31 mouse cellular contexts compared by ENCODE assay signal in genomic region chr17:7652037-7652436, GRCm38 (mm10).
DNase-seq lines count a peak whose midpoint lies in the region; ATAC-seq and TF ChIP-seq lines count a peak whose summit lies in the region.
"Had no signal": no experiment of that assay in that cellular context is flagged by ENCODE, and none has a peak within 500 bp of the region (broad histone marks: within the 10 kb centered on the region; RNA-seq: fewer than 3 reads in every experiment).

No protein-coding gene starts in this region.

- H3K9ac ChIP-seq in embryonic facial prominence, embryonic 14.5 days (ENCODE audit: low read depth, low read length): no peak overlapping the region
- no peak overlapping the region for H3K9ac ChIP-seq in midbrain, postnatal 0 days (replicated peaks; ENCODE audit: low read length, poor library complexity, severe bottlenecking)
- H3K9ac ChIP-seq: embryonic facial prominence, embryonic 12.5 days; hindbrain, embryonic 13.5 days; limb, embryonic 12.5 days; lung, embryonic 15.5 days; neural tube, embryonic 15.5 days; stomach, embryonic 15.5 days had no signal

- no peak overlapping the region for H3K4me3 ChIP-seq in embryonic facial prominence, embryonic 14.5 days (ENCODE audit: low read depth, low read length)
- H3K4me3 ChIP-seq in embryonic facial prominence, embryonic 10.5 days: no peak overlapping the region
- H3K4me3 ChIP-seq in midbrain, postnatal 0 days (ENCODE audit: low read depth, low read length): no peak overlapping the region
- no peak overlapping the region for H3K4me3 ChIP-seq in midbrain, embryonic 10.5 days
- H3K4me3 ChIP-seq: embryonic facial prominence, embryonic 12.5 days; erythroblast, embryonic 14.5 days; hindbrain, embryonic 13.5 days; layer of hippocampus, adult 2 months; left cerebral cortex, adult 2 months; limb, embryonic 12.5 days; lung, embryonic 15.5 days; neural tube, embryonic 15.5 days; stomach, embryonic 15.5 days had no signal

- 0 out of 2 replicates have a peak, but pooled peaks cover 3% of the 10 kb centered on the region for H3K9me3 ChIP-seq in embryonic facial prominence, embryonic 14.5 days (ENCODE audit: control insufficient read depth, low read length)
- no peaks in the 10 kb centered on the region for H3K9me3 ChIP-seq in embryonic facial prominence, embryonic 10.5 days
- H3K9me3 ChIP-seq in midbrain, postnatal 0 days (ENCODE audit: low read length): no peaks in the 10 kb centered on the region
- no peaks in the 10 kb centered on the region for H3K9me3 ChIP-seq in midbrain, embryonic 10.5 days (replicated peaks)
- H3K9me3 ChIP-seq: embryonic facial prominence, embryonic 12.5 days; lung, embryonic 15.5 days; neural tube, embryonic 15.5 days; stomach, embryonic 15.5 days had no signal

- peak; percentile 37 for DNase-seq in embryonic facial prominence, embryonic 14.5 days (ENCODE audit: low spot score)
- DNase-seq in embryonic facial prominence, embryonic 10.5 days (ENCODE audit: low spot score): no peak
- peak; percentile 14 for DNase-seq in layer of hippocampus, adult 11-12 months (ENCODE audit: low spot score)
- no peak for DNase-seq in layer of hippocampus, postnatal 10 days (ENCODE audit: low spot score in 2 of 2)
- DNase-seq in midbrain, postnatal 0 days (ENCODE audit: low spot score): peak; percentile 15
- no peak for DNase-seq in midbrain, embryonic 10.5 days (ENCODE audit: low spot score)
- DNase-seq in brain, embryonic 14.5 days (ENCODE audit: low read depth): peak; percentile 56
- no peak for DNase-seq in yolk sac, embryonic 10.5 days (ENCODE audit: low spot score)
- DNase-seq: adrenal gland, adult 8-10 months; cerebellum, adult 11 months; cerebellum, adult 9-10 months; cerebellum, postnatal 36 days; heart, adult 18-20 months; heart, postnatal 4 days; kidney, adult 11 months; kidney, postnatal 25 days; right cerebral cortex, adult 18-20 months; thymus, postnatal 14 days had no signal

- H3K27ac ChIP-seq in embryonic facial prominence, embryonic 14.5 days (replicated peaks; ENCODE audit: low read depth, low read length): no peak overlapping the region
- H3K27ac ChIP-seq in embryonic facial prominence, embryonic 10.5 days (replicated peaks): no peak overlapping the region
- H3K27ac ChIP-seq in midbrain, postnatal 0 days (ENCODE audit: low read depth, low read length): no peak overlapping the region
- H3K27ac ChIP-seq in midbrain, embryonic 10.5 days (replicated peaks): no peak overlapping the region
- H3K27ac ChIP-seq: embryonic facial prominence, embryonic 12.5 days; hindbrain, embryonic 13.5 days; layer of hippocampus, adult 2 months; left cerebral cortex, adult 2 months; limb, embryonic 12.5 days; lung, embryonic 15.5 days; neural tube, embryonic 15.5 days; stomach, embryonic 15.5 days had no signal

- TF ChIP-seq CTCF in midbrain, postnatal 0 days (IDR thresholded peaks at IDR 0.05): no peak
- TF ChIP-seq CTCF in brain, embryonic 14.5 days (IDR thresholded peaks at IDR 0.05; ENCODE audit: borderline replicate concordance, extremely low read depth, insufficient read depth, insufficient read length): no peak

- 80% methylated on average over 1 of the region's 1 CpGs for whole genome bisulfite sequencing in embryonic facial prominence, embryonic 14.5 days
- 71% methylated on average over 1 of the region's 1 CpGs for WGBS in embryonic facial prominence, embryonic 10.5 days
- 59% methylated on average over 1 of the region's 1 CpGs for WGBS in midbrain, postnatal 0 days
- WGBS in midbrain, embryonic 10.5 days: 87% methylated on average over 1 of the region's 1 CpGs

- no peak for TF ChIP-seq POLR2A in brain, embryonic 14.5 days (IDR thresholded peaks at IDR 0.05; ENCODE audit: borderline replicate concordance, extremely low read depth, insufficient read depth, insufficient read length, poor library complexity, severe bottlenecking)

- ATAC-seq in embryonic facial prominence, embryonic 14.5 days (ENCODE audit: low read depth): peak; percentile 50; the same call in 1 of the 2 replicates
- no peak for ATAC-seq in midbrain, postnatal 0 days (ENCODE audit: low FRiP score)
- ATAC-seq: inflammation-experienced regulatory T-cells, adult 6 months had no signal

- no peak overlapping the region for H3K4me2 ChIP-seq in embryonic facial prominence, embryonic 14.5 days (ENCODE audit: low read depth, low read length)
- H3K4me2 ChIP-seq in midbrain, postnatal 0 days (ENCODE audit: low read depth, low read length, poor library complexity, severe bottlenecking): no peak overlapping the region
- H3K4me2 ChIP-seq: embryonic facial prominence, embryonic 12.5 days; heart, embryonic 11.5 days; hindbrain, embryonic 13.5 days; limb, embryonic 12.5 days; lung, embryonic 15.5 days; neural tube, embryonic 15.5 days; stomach, embryonic 15.5 days had no signal

- no peaks in the 10 kb centered on the region for H3K27me3 ChIP-seq in embryonic facial prominence, embryonic 14.5 days (replicated peaks; ENCODE audit: control insufficient read depth, insufficient read depth, low read length)
- H3K27me3 ChIP-seq in embryonic facial prominence, embryonic 10.5 days (replicated peaks; ENCODE audit: low read depth, poor library complexity, severe bottlenecking): no peaks in the 10 kb centered on the region
- no peaks in the 10 kb centered on the region for H3K27me3 ChIP-seq in midbrain, postnatal 0 days (ENCODE audit: insufficient read depth, low read length)
- H3K27me3 ChIP-seq in midbrain, embryonic 10.5 days (ENCODE audit: low read depth, poor library complexity, severe bottlenecking): no peaks in the 10 kb centered on the region
- H3K27me3 ChIP-seq: embryonic facial prominence, embryonic 12.5 days; hindbrain, embryonic 13.5 days; lung, embryonic 15.5 days; megakaryocyte, embryonic 14.5 days; neural tube, embryonic 15.5 days; stomach, embryonic 15.5 days had no signal

- no peaks in the 10 kb centered on the region for H3K4me1 ChIP-seq in embryonic facial prominence, embryonic 14.5 days (ENCODE audit: control insufficient read depth, insufficient read depth, low read length)
- H3K4me1 ChIP-seq in embryonic facial prominence, embryonic 10.5 days: peaks cover 4% of the 10 kb centered on the region; the same call in 1 of the 2 replicates
- H3K4me1 ChIP-seq in midbrain, postnatal 0 days (ENCODE audit: insufficient read depth, low read length): no peaks in the 10 kb centered on the region
- no peaks in the 10 kb centered on the region; the same call in 1 of the 2 replicates for H3K4me1 ChIP-seq in midbrain, embryonic 10.5 days
- H3K4me1 ChIP-seq: embryonic facial prominence, embryonic 12.5 days; limb, embryonic 12.5 days; megakaryocyte, embryonic 14.5 days; neural tube, embryonic 15.5 days; stomach, embryonic 15.5 days had no signal

- no peaks in the 10 kb centered on the region for H3K36me3 ChIP-seq in embryonic facial prominence, embryonic 14.5 days (ENCODE audit: control insufficient read depth, insufficient read depth, low read length)
- H3K36me3 ChIP-seq in embryonic facial prominence, embryonic 10.5 days (replicated peaks): no peaks in the 10 kb centered on the region
- no peaks in the 10 kb centered on the region for H3K36me3 ChIP-seq in midbrain, postnatal 0 days (ENCODE audit: insufficient read depth, low read length)
- H3K36me3 ChIP-seq in midbrain, embryonic 10.5 days: no peaks in the 10 kb centered on the region
- H3K36me3 ChIP-seq: embryonic facial prominence, embryonic 12.5 days; G1E; hindbrain, embryonic 13.5 days; limb, embryonic 12.5 days; lung, embryonic 15.5 days; neural tube, embryonic 15.5 days; stomach, embryonic 15.5 days had no signal

Comparison
In these comparisons a context has a peak if more than half of its experiments do, and no peak if none do; other contexts are left out.
1. DNase-seq: peak in embryonic facial prominence, embryonic 14.5 days (single experiment), layer of hippocampus, adult 11-12 months (single experiment), midbrain, postnatal 0 days (single experiment) and brain, embryonic 14.5 days (single experiment); none in embryonic facial prominence, embryonic 10.5 days (single experiment), layer of hippocampus, postnatal 10 days (0 of 2), midbrain, embryonic 10.5 days (single experiment) and yolk sac, embryonic 10.5 days (single experiment).